Mouse (Mus musculus) skeletal muscle tissue, adult 2 months (tissue): ENCODE results near the gene Ppara.

ENCODE experiments used
- DNase-seq: peaks from one replicate; pipeline ENCODE4 v3.0.0-alpha.2; 2012; ENCODE audit warnings: low read depth, low spot score

The Ppara gene

GRCm38 (mm10) chr15:85802931-85803330, 68.1 kb downstream of the Ppara start:
- DNase-seq, result no peak

GRCm38 (mm10) chr15:85806886-85807285, 72.1 kb downstream of the Ppara start:
- no peak for DNase-seq

- DNase-seq, result no peak
These were observed 72.6 kb downstream of the Ppara start for GRCm38 (mm10) chr15:85807404-85807803.

GRCm38 (mm10) chr15:85808031-85808430, 73.2 kb downstream of the Ppara start:
- no peak for DNase-seq

- DNase-seq, result no peak
These were observed 73.7 kb downstream of the Ppara start for GRCm38 (mm10) chr15:85808434-85808833.

- no peak for DNase-seq
These were observed 74.3 kb downstream of the Ppara start for GRCm38 (mm10) chr15:85809091-85809490.

- DNase-seq, result no peak
These were observed 75.7 kb downstream of the Ppara start for GRCm38 (mm10) chr15:85810462-85810805.

- peak; percentile 89 for DNase-seq
These were observed 76.2 kb downstream of the Ppara start for GRCm38 (mm10) chr15:85810806-85811521.

- DNase-seq, result peak; percentile 98
These were observed 76.9 kb downstream of the Ppara start, which contains the start of gene Cdpf1 for GRCm38 (mm10) chr15:85811535-85812277. Gene Cdpf1, minus strand, starts transcription at chr15:85811697.

- DNase-seq, result no peak
These were observed 78.6 kb downstream of the Ppara start for GRCm38 (mm10) chr15:85813428-85813827.

GRCm38 (mm10) chr15:85821203-85822010, 86.6 kb downstream of the Ppara start, which contains the start of gene Pkdrej:
Gene Pkdrej, minus strand, starts transcription at chr15:85821734.
- no peak for DNase-seq

- DNase-seq, result no peak
These were observed 87.2 kb downstream of the Ppara start for GRCm38 (mm10) chr15:85822011-85822359.

GRCm38 (mm10) chr15:85826676-85827075, 91.9 kb downstream of the Ppara start:
- no peak for DNase-seq

- no peak for DNase-seq
These were observed 93.3 kb downstream of the Ppara start for GRCm38 (mm10) chr15:85828071-85828470.

GRCm38 (mm10) chr15:85829470-85829869, 94.7 kb downstream of the Ppara start:
- no peak for DNase-seq

GRCm38 (mm10) chr15:85831954-85832590, 97.3 kb downstream of the Ppara start, which contains the start of gene Ttc38:
Gene Ttc38, plus strand, starts transcription at chr15:85832306.
- peak; percentile 80 for DNase-seq

- no peak for DNase-seq
These were observed 97.8 kb downstream of the Ppara start for GRCm38 (mm10) chr15:85832599-85832998.

- no peak for DNase-seq
These were observed 100.6 kb downstream of the Ppara start for GRCm38 (mm10) chr15:85835335-85835734.

- no peak for DNase-seq
These were observed 102.1 kb downstream of the Ppara start for GRCm38 (mm10) chr15:85836887-85837286.

GRCm38 (mm10) chr15:85840983-85841382, 106.2 kb downstream of the Ppara start:
- DNase-seq, result no peak

- no peak for DNase-seq
These were observed 107.1 kb downstream of the Ppara start for GRCm38 (mm10) chr15:85841796-85842360.
